Mouse (Mus musculus) right cerebral cortex, postnatal 10 days (tissue): Measurements from ENCODE around the gene Ergic3.

Experiments used
- DNase-seq, 2 experiments: peaks; one replicate each; pipeline ENCODE4 v3.0.0; 2021; ENCODE audit warnings: low spot score in 2 of 2

The Ergic3 gene

DNA sequence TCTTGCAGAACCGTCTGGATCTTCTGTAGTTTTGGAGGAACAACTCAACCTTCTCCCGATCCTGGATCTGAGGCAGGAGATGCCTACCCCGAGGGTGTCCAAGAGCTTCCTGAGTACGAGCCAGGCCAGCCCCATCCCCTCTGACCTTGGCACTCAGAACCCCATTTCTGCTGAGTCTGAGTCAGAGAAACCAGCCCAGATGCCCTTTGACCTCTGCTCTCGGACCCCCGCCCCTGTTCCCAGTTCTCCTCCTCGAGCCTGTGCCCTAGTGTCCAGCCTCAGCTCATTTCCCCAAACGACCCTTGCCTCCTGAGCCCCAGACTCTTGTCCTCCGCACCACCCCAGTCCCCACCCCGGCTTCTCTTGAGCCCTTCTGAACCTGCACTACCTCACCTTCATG lies 58.3 kb downstream of the Ergic3 start:
- peak in 1 of 2 experiments; percentile 54 for DNase-seq
